Mouse (Mus musculus) frontal cortex, postnatal 36 days (tissue): ENCODE measurements at regions not wholly inside any gene's neighbourhood (a gene's known extent, or its start where the extent isn't known, plus 50 kb on each side); places are given as distances from the start of the nearest gene placed in this dataset.

Experiments
- DNase-seq, 2 experiments: peaks; one replicate each; pipeline ENCODE4 v3.0.0; 2022; ENCODE audit warnings: low spot score in 2 of 2

DNA sequence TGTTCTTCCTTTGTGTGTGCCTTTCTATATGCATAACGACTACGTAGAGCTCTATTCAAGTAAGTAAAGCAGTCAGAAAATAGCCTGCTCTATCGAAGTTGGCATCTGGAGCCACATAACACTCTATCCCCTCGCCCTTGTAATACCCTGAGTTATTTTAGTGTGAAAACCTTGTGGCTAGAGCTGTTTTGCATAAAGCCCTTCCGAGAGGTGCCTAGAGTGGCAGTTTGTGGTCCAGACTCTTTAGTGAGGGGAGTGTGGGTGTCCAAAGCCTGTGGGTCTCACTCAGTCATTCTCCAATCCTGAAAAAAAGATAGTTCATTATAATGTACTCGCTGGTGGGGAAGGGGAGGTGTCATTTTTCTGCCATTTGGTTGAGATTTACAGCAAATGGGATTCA lies 855.2 kb upstream of the Car8 start:
- no peak for DNase-seq

GRCm38 (mm10) chr4:9083526-9083925 lies 844.7 kb upstream of the Car8 start:
- no peak for DNase-seq

GRCm38 (mm10) chr4:9081701-9082562 lies 843.1 kb upstream of the Car8 start:
- DNase-seq = peak; percentile 26 to 35

GRCm38 (mm10) chr4:9080821-9081493 lies 842.1 kb upstream of the Car8 start:
- DNase-seq = no peak

DNA sequence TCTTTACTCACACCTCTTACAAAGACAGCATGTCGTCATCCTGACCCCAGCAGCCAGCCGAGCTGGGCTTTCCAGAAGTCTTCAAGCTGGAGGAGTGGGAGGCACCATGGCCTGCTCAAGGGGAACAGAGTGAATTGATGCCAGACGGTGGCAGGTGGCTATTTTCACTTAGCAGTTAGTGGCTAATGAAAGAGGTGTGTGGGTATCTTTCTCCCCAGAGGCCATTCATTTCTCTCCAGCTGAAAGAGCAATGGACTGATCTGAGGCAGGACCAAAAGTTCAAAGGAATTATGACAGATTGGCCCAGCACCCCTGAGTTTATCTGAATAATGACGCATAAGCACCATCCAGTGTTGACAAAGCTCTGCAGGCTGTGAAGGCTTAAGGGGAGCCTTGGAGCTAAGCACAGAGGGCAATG lies 841.0 kb upstream of the Car8 start:
- DNase-seq = no peak

- no peak for DNase-seq
Observed at GRCm38 (mm10) chr4:9074447-9074846, 835.6 kb upstream of the Car8 start.

- DNase-seq = no peak
Observed at GRCm38 (mm10) chr4:9073736-9074428, 835.0 kb upstream of the Car8 start.

- DNase-seq = no peak
Observed at GRCm38 (mm10) chr4:9072321-9072720, 833.5 kb upstream of the Car8 start.

GRCm38 (mm10) chr4:9067874-9068273 lies 829.0 kb upstream of the Car8 start:
- DNase-seq = no peak

- DNase-seq = no peak
Observed at GRCm38 (mm10) chr4:9065981-9066815, 827.4 kb upstream of the Car8 start.

DNA sequence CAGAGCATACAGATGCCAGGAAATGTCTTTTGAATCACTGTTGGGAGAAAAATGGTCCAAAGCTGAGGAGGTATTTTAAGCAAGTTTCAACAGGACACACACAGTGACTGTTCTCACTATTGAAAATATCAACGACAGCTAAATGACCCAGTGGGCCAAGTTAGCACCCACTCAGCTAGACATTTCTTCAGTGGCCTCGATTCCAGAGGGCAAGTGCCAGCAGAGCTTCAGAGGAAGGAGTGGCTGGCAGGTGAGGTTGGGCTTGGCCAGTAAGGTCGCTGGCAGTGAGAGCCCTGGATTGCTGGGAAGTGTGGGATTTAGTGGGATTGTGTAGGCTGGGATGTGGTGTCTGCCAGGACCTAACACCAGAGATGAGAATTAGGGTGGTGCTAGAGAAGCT lies 823.1 kb upstream of the Car8 start:
- DNase-seq = no peak

- DNase-seq = no peak
Observed at GRCm38 (mm10) chr4:9060221-9060620, 821.4 kb upstream of the Car8 start.

DNA sequence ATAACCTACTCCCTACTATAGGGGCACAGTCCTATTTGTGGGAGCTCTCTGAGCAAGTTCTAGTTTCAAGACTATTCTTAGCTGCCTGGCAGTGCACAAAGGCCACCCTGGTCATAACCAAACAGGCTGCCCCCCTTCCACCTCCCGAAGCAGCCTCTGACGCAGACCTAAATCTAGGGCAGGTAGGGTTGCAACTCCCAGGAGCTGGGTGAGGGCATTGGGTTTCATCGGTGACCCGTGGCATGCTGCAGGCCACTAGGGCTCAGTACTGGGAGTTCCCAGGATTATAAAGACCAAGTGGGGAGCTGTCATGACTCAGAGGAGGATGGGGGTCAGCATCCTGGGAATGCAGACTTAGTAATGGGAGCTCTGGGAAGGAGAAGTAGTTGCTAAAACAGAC lies 818.8 kb upstream of the Car8 start:
- DNase-seq = no peak

- no peak for DNase-seq
Observed at GRCm38 (mm10) chr4:9057113-9057512, 818.3 kb upstream of the Car8 start.

DNA sequence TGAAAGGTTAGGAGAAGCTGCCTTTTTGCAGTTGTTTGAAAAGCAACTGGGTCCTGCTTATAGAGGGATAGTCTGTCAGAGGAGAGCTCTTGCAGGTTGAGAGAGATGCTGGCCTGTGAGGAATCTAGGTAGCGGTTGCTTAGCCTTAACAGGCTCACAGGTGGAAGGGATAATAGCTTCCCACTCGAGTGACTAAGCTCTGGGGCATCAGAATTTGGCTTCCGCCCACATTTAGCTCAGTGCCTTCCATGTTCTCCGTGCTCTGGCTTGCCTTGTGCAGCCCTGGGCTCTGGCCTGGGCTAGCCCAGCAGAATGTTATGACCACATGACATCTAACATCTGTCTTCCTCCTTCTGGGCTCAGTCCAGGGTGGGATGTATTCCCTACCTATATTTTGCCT lies 817.0 kb upstream of the Car8 start:
- DNase-seq = no peak

GRCm38 (mm10) chr4:9055266-9055820 lies 816.5 kb upstream of the Car8 start:
- no peak for DNase-seq

DNA sequence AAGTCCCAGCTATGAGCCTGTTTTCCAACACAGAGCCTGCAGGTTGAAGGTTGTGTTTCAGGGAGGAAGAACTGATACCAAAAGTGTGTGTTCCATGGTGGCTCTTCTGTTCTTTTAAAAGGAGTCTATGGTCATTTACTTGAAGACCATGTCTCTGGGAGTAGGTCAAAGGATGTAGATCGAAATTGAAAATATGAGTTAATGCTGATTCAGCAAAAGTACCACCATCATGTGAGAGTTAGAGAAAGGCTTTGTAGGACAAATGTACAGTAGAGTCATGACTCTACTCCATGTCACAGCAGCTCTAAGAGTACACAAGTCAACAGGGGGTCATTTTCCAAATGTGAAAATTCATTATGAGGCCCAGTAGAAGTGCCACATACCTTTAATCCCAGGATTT lies 810.0 kb upstream of the Car8 start:
- no peak for DNase-seq

DNA sequence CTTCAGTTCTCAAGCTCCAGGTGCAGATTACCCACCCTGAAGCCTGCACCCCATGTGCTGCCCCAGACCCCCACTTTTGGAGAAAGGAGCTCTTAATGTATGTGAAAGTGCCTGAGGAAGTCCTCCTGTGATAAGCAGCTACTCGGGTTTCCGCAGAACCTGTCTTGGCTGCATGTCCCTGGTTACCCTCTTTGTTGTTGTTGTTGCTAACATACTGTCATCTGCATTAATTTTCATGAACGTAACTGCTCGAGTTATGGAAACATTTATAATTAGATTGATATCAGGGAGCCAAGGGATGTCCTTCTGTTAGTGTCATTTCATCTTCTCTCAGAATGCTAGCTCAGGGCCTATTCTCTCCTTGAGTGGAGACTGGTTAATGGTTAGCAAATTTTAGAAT lies 808.3 kb upstream of the Car8 start:
- DNase-seq = no peak

- DNase-seq = no peak
Observed at GRCm38 (mm10) chr4:9046436-9046835, 807.6 kb upstream of the Car8 start.

GRCm38 (mm10) chr4:9046030-9046429 lies 807.2 kb upstream of the Car8 start:
- DNase-seq = no peak

DNA sequence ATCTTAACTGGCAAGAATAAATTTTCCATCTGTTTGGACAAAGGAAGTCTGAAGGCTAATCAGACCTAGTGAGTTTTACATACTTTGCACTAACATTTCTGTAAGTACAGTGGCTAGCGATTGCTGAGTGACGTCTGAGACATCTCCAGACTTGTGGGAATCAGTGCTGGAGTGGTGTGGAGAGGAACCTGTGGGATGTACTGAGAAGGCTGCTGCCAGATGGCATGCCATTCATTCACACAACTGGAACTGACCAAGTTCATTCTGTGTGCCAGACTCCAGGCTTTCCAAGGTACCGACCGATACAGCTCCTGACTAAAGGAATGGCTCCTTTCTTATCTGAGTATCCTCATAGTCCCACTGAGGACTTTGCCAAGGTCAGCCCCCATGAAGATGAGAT lies 797.2 kb upstream of the Car8 start:
- DNase-seq = no peak
